Mouse (Mus musculus) 3T3-L1 (cell line): ENCODE measurements around the gene Ap2m1.

Experiments used
- DNase-seq: peaks from one replicate; pipeline ENCODE4 v3.0.0-alpha.2; 2015; ENCODE audit warnings: low read depth, low spot score

Ap2m1 gene

DNA sequence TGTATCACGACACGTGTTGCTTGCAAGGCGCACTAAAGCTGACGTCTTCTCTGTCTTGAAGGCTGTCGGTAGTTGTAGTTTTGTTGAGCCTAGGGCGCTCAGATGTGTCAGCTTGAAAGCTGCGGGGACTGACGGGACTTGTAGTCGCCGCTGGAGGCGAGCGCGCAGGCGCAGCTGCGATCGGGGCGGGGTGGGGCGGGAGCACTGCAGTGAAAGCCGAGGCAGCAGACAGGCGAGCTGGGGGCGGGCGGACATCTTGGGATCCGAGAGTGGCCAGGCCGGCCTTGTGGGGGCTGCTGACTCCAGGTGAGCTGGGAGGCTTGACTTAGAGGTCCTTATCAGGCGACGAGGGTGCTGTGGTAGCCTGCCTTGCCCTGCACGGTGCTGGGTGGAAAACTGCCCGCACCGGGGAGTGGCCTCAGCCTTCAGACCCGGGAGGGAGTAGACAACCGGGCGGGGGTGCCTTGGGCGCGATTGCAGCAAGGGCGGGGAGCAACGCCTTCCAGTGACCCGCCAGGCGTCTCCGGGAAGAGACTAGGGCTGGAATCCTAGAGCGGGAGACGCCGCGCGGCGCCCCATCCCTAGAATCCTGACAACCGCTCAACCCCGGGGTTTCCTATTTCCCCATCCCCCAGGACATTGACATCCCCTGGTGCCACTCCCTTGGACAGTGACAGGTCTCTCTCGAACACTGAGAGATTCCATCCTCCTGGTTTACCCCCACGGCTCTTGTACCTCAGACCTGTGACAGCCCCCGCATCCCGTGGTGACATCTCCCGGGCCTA lies at the start of gene Ap2m1:
Ap2m1 (plus strand) TSS at position 183 of the 785 bp plus-strand sequence.
- peak; percentile 100 for DNase-seq

DNA sequence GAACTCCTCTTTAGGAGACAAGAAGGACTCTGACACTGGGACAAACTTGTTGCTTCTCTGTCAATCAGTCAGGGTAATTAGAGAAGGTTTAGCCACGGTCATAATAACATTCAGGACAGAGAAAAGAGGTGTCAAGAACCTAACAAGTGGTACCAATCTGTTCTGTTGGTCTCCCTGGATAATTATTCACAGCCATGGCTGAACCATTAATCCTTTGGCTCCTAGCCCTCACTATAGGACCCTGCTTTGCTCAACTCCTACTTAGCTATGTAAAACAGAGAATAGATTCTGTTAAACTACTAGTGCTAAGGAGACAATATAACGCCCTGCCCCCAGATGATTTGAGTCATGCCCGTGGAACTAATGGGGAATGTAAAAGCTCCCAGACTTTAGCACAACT lies 49.2 kb upstream of the Ap2m1 start:
- no peak for DNase-seq

DNA sequence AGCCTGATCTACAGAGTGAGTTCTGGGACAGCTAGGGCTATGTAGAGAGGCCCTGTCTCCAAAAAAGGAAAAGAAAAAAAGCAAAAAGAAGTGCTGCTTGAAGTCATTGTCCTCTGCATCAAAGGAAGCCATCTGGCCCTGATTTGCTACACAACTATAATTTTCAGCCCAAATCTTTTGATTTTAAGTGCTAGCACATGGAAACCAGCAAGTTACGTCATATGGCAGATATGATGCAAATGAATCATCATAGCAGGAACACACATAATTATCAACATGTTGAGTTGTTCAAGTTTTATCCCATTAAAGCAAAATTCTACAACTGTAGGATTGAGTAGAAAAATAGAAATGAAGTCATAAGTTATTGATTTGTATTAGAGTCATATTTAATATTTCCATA lies 47.1 kb upstream of the Ap2m1 start:
- DNase-seq, result peak; percentile 68

DNA sequence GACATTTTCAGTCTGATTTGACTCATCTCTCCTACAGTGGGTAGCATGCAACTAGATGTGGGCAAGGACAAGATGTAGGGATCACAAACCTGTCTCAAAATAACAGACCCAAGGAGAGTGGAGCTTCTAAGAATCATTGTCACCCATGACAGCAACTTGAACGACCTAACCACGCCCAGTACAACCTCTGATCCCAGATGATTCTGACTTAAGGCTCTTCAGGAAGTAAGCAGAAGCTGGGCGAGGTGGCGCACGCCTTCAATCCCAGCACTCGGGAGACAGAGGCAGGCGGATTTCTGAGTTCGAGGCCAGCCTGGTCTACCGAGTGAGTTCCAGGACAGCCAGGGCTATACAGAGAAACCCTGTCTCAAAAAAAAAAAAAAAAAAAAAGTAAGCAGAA lies 46.5 kb upstream of the Ap2m1 start:
- peak; percentile 35 for DNase-seq

DNA sequence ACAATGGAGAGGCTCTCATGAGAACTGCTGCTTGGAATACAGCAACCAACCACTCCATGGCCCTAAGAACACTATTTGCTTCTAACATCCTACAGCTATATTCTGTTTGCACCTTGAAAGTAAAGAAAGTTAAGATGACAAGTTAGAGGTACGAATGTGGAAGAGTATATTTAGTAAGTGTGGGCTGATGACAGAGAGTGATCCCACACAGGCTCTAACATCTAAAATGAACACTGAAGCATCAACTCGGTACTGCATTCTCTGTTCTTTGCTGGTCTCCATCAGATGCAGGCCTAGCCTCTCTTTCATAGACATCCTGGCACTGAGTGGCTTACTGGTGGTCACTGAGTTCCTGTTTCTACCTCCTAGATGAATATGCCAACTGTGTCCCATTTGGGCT lies 46.0 kb upstream of the Ap2m1 start:
- no peak for DNase-seq

DNA sequence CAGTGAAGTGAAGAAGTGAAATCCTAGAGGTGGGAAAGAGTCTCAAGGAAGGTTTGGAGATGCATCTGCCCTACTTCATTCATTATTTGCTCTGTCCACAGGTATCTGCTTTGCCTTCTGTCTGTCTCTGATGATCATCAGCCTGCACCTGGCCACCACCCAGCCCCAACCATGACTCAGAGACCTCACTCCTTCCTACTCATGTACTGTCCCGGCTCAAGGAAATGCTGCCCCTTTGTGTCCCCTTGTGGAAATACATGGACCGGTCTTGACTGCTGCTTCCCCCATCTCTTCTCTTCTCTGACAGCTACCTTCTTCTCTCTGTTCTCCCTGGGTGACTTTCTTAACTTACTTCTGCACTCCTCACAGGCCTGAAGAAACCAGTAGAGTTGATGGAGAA lies 44.7 kb upstream of the Ap2m1 start:
- peak; percentile 93 for DNase-seq

DNA sequence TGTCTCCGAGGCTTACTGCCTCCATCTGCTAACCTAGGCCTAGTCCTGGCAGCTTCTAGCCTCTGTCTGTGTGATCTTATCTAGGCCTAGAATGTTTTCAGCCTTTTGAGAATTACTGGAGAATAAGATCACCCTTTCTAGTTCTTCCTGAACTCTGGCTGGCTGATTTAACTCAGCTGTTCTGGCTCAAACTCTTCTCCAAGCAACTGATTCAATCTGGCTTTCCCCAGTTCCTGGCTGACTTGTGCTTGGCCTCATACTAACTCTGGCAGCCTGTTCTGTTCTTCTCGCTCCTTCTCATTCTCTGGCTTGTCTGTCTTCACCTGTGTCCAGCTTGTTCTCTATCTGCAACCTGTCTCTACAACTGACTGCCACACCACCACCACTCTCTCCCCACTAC lies 44.0 kb upstream of the Ap2m1 start:
- DNase-seq, result no peak

DNA sequence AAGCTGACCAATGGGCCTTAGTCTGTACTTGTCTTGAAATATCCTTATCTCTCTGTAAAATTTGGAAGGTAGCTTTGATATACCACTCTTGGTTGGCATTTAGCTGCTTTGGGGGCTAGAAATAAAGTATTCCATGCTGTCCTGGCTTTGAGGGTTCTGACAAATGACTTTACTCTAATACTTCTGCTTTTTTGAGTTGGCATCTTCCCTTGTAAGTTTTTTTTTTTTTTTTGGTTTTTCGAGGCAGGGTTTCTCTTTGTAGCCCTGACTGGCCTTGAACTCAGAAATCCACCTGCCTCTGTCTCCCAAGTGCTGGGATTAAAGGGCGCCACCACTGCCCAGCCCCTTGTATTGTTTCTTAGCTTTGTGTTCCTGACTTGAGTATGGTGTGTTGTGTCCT lies 41.8 kb upstream of the Ap2m1 start:
- no peak for DNase-seq

DNA sequence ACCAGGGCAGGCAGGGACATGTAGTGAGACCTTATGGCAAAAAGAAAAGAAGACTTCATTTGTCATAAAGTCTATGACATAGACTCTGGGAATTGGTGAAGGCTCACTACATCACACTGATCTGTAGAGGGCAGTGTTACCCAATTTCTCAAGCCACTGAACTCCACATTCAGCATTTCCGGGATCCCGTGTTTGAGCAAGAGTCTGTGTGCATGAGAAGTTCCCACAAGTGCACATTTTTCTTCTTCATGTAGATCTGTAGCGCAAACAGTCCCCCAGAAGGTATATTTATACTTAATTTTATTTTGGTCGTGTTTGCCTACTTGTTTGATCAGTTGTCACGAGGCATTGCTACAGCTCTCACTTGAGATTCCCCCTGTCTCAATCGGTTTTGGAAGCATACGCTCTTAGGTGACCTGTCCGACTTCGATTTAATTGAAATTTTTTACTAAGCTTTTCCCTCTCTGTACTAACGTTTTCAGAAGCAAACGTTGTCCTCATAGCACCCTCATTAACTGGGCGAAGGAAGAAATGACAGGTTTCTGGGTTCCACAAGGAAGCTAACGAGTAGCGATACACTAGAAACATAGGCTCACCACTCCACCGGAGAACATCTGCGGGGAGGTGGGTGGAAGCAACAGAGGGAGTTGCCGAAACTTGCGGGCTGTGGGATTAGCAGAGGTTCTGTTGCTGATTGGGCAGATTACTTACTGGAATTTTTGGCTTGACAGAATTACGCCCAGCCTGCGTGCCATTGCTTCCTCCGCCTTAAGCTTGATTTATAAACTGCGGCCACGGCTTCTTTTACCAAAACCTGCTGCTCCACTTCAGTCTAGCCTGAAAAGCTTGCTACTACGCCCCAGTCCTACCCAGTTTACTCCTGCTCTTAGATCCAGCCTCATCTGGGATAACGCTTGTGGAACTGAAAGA lies 38.3 kb upstream of the Ap2m1 start:
- peak; percentile 95 for DNase-seq

DNA sequence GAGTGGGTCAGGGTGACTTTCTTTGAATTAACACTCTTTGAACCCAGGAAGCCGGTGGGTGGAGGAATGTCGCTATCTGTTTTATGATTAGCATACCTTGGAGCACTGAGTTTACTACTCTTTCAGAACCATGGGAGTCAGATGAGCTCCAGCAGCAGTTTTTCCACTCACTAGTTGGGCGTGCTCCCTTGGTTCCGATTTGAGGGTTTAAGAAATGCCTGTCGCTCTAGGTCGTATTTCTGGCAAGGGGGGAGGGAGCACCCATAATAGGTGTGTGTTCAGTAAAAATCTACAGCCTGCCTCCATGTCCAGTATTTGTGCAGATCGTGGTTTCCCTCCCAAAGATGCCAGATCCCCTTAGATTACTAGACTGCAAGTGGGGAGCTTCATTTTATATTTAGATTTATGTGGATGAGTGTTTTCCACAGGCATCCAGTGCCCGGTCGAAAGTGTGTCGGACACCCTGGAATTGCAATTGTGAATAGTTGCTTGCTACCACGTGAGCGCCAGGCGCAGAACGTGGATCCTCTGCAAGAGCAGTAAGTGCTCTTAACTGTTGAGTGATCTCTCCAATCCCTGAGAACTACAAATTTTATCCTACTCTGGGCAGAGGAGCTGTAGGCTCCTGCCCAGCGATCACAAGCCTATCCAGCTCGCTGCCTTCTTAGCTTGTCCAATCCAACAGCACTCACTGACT lies 37.1 kb upstream of the Ap2m1 start:
- no peak for DNase-seq

DNA sequence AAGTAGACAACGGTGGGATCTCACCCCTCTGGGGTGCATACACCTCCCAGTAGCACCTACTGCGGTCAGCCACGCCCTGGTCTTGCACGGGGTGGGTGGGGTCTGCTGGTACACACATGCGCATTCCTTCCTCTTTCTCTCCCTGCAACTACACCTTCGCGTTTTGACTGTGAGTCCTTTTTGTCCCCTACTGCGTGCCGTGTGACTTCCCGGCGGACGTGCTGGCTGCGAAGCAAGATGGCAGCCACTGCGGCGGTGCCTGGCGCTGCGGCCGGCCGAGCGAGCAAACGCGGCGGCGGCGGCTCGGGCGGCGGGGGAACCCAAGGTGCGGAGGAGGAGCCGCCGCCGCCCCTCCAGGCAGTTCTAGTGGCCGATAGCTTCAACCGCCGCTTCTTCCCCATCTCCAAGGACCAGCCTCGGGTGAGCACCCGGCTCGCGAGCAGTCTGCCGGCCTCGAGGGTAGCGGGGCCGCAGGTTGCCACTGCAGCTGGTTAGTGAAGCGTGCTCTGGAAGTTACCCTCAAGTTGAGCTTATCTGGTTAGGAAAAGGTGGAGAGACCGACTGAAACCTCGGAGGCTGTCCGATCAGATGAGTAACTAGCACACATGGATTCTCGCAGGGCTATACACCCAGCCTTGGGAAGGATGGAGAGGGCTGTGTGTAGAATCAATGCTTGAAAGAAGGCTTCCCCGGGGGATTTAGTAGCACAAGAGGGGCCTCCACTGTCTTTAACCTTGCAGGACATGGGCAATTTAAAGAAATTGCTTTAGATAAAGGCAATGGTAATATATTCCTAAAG lies 36.4 kb upstream of the Ap2m1 start, which contains the start of gene Eif2b5:
Eif2b5 (plus strand) TSS at position 141 of the 799 bp plus-strand sequence.
- DNase-seq, result peak; percentile 96

DNA sequence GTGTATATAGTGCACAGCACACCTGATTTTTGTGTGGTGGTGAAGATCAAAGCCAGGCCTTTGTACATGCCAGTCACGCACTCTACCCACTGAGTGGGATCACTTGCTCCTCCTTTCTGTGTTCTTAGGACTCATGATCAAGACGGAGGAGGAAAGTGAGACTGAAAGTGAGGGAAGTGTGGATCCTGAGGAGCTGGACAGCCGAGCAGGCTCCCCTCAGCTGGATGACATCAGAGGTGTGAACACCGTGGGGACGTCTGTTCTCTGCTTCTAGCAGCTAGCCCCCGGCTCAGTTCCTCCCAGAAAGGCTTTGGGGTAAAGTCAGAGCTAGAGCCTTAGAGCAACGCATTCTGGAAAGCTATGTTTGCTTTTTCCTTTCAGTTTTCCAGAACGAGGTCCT lies 29.3 kb upstream of the Ap2m1 start:
- DNase-seq, result no peak

DNA sequence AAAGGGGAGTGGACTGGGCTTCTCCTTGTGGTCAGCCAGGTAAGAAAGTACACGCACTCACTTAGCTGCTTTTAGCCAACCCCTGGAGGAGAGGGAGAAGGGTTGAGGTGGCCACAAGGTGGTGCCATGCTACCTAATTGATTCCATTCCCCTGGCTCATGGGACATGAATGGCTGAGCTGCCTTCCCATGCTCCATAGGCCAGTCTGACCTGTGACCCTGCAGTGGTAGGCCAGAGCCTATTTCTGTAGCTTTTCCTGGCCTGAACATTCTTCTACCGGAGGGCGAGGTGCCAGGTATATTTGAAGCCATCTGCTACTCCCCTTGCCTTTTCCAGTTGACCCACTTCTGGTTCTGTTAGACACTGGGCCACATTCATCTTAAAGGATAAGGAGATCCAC lies 25.9 kb upstream of the Ap2m1 start:
- peak; percentile 71 for DNase-seq

DNA sequence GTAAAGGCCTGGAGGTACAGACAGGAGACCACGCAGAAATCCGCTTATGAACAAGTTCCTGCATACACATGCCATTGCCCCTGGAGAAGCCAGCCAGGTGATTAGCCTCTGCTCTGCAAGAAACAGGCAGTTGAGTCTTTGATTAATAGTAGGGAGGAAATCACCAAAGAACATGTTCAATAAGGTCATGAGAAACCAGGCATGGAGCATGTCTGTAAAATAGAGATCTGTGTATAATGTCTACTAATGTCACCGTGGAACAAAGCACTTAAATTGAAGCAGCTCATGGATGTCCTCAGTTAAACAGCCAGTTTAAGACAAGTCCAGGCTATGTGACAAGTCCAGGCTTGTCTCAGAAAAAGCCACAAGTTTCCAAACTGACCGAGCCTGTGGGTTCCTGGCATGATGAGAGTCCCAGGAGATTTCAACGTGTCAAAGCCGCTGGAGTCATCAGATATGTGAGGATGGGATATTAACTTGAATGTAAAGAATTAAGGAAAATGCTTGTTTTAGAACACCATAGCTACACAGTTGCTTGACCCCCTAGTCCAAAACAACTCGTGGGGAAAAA lies 23.9 kb upstream of the Ap2m1 start:
- no peak for DNase-seq

DNA sequence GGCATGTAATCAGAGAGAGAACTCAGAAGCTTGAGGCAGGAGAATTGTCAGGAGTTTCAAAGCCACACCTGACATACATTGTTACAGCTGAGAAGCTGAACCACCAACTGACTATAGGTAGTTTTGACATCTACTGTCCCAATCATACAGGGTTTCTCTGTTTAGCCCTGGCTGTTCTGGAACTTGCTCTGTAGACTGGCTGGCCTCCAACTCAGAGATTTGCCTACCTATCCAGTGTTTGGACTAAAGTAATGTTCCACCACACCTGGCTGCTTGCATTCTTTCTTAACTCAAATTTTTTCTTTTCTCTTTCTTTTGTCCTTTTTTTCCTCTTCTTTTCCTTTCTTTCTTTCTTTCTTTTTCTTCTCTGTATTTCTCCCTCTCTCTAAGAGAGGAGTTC lies 19.2 kb upstream of the Ap2m1 start:
- DNase-seq, result no peak

DNA sequence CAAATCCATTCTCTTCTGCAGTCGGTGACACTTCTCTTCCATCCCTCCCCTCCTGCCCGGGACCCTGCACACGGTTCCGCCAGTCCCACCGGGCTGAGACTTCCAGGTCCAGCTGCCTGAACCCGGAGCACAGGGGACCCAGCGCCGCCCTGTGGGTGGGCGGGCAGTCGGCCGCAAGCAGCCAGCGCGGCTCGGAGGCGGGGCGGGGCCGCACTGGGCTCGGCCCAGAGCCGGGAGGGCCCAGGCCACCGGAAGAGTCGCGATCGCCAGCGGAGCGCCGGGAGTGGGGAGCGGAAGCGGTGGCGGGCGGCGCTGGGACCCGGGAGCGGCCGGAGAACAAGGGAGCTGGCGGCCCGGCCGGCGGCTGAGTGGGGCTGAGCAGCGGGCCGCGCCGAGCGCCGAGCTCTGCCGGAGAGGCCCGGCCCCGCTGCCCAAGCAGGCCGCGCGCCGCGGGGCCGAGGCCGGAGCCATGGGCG lies 18.5 kb upstream of the Ap2m1 start, which contains the start of gene Dvl3:
Dvl3 (plus strand) TSS at position 257 of the 476 bp plus-strand sequence.
- DNase-seq, result peak; percentile 86

DNA sequence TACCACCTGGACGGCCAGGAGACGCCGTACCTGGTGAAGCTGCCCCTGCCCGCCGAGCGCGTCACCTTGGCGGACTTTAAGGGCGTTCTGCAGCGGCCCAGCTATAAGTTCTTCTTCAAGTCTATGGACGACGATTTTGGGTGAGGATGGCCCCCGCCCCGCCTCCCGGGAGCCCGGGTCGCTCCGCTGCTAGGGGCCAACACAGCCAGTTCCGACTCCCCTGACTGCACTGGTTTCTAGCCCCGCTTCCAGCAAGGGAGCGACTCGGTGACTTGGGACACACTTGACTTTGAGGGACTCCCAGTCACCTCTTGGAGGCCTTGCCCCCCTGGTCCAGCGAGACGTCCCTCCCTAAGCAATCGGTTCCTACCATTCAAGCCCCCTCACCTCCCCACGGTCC lies 18.1 kb upstream of the Ap2m1 start:
- peak; percentile 33 for DNase-seq

DNA sequence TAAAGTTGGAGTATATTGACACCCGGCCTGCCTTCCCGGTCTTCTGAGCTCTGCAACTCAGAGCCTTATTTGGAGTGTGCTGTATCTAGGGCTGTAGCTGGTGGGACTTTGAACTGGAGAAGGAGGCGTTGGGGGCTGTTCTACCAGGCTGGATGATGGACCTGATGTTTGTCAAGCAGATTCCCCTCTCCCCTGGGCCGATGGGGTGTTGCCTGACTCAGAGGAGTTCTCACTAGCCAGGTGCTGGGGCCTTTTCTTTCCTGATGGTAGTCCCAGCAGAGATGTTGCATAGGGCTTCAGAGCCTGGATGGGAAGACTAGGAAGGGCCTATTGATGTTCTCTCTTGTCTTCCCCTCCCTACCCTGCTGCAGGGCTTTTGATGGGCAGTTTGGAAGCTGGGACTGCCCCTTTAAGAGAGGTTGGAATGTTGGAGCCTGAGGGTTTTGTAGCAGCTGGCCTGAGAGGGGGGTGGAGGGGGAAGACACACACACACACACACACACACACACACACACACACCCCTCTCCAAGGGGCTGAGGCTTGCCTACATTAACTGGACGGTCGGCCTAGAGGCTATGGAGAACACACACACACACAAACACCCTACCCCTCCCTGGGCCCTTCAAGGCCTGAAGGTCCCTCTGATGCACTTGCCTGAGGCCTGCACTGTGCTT lies 17.4 kb upstream of the Ap2m1 start:
- DNase-seq, result peak; percentile 76

DNA sequence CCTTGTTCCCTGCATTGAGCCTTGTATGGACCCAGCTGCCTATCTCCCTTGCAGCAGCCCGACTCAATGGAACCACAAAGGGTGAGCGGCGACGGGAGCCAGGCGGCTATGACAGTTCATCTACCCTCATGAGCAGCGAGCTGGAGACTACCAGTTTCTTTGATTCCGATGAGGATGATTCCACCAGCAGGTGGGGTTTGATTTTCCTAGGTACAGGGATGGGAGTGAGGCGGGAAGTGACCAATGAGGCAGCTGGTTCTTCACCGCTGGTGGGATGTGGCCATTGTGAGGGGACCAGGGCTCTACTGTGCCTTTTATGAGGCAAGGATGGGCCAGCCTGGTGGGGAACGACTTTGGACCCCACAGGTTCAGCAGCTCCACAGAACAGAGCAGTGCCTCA lies 11.4 kb upstream of the Ap2m1 start:
- DNase-seq, result no peak

DNA sequence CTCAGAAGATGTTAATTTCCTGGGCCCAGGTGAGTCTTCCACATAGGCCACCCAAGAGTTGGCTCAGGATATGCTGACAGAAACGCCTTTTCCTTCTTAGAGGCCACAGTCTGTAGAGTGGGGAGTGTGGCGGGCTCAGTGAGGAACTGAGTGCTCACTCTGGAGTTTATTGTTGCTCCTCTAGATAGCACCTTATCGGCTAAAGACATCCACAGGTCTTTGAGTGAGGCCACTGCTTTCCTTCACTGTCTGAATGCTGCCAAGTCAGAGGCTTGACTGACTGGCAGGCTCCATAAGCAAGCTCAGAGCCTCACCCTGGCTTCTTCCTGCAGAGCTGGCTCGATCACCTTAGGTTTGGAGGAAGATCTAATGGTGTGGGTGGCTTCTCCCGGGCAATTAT lies 6.5 kb upstream of the Ap2m1 start:
- no peak for DNase-seq
